Mouse (Mus musculus): ENCODE measurements around the gene Gm20388.

The Gm20388 gene

DNA sequence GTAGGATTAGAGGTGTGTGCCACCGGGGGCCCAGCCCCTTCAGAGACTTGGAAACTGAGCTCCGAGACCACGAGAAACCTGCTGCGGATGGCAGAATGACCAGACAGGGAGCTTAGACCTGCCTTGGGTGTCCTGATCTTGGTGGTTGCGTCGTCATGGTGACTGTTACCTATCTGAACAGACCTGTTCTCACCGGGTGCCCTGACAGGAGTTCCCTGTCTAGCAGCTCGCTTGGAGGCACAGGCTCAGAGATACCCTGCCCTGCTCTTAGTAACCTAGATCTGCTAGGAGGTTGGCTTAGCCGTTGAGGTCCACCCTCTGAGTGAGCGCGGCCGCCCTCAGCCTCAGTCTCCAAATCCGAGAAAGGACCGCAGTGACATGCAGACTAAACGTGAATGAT lies 609.6 kb downstream of the Gm20388 start:
- no peak for DNase-seq

DNA sequence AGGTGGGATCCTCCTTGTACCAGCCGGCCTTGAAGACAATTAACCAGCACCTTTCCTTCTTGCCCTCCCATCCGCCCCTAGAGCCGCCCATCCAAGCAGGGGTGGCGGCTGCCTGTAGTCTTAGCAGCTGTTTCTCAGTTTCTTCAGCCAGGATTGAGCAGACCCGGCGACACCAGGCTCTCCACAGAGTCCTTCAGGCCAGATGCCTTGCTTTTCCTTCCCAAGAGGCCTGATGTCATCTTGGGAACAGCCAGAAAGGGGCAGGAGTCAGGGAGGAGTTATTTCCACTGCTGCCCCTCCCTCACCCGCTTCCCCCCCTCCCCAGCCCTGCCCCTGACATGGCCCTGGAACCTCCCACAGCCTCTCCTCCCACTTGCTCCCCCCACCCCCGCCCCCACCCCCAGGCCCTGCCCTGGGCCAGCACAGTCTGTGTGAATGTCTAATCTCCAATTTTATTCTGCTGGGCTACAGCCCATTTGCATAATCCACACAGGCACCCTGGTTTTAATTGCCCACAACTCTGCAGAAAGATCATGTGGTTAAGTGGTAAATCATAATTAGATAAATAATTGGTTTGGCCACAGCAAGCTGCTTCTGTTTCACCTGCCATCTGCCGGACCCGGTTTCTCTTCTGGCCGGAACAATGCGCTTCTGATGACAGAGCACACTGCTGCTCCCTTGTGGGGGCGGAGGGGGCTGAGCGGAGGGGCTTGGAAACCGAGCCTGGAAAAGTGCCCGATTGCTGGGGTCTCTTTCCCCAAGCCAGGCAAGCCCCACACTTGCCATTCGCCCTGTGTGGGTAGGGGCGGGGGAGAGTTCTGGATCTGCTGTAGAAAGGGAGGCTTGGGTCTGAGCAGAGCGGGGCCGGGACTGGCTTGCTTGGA lies 610.3 kb downstream of the Gm20388 start:
- DNase-seq, result no peak

DNA sequence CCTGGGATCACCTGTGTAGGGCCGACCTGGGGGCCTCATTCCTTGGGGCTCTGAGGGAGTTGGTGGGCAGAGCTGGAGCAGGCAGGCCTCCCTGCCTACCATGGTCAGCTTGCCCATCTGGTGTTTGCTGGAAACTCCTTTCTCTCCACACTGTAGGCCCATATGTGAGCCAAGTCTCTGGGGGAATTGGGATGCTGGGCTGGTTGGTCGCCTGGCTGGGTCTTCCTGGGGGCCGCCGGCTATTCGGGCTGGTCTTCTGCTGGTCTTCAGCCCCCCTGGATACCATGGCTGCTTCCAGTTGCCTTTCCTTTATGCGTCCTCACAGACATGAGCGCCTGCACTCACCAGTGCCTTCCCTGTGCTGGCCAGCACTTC lies 610.9 kb downstream of the Gm20388 start:
- no peak for DNase-seq

DNA sequence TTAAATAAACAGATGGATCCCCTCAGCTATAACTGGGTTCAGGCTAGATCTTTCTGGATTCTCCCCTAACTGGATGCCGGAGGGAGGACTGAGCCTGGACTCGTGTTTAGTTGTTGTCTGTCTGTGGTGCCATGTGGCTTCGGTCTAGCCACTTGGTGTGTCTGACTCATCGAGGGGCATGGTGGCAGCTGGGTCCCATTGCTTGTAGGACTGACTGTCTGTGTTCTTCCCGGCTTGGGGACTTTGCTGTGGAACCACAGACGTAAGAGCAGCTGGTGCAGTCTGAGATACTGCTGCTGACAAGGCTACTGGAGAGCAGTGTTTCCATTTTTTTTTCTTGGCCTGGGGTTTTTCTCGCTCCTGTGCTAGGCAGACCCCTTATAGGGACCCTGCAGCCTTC lies 613.0 kb downstream of the Gm20388 start:
- no peak for DNase-seq

DNA sequence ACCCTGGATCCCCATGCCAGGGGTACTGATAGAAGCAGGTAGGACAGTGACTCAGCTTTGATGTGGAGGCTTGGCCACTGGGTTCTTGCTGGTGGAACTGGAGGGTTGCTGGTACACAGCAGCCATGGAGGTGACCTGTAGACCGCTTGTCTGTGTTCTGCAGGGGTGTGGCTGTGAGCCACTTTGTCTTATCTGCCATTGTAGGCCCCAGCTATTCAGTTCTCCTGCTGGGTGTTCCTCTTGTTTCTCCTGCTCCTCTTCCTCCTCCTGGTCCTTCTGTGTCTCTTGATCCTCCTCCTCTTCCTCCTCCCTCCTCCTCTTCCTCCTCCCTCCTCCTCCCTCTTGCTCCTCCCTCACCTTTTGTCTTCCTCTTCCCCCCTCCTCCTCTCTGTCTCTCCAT lies 614.5 kb downstream of the Gm20388 start:
- DNase-seq, result no peak

DNA sequence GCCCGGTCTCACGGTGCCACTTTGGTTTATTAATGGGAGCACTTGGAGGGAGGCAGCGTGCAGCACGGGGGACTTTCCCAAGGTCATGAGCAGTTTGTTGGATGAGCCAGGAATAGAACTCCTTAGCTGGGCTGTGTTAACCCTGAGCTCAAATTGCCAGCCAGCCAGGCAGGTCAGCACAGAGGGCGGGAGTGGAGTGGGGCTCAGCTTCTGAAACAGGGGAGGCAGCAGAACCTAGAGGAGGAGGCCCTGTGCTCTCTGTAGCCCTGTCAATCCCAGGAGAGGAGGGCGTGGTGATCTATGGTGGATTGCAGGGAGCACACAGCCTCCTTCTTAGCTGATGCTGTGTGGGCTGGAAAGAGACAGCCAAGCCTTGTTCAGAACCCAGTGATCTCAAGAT lies 615.2 kb downstream of the Gm20388 start:
- no peak for DNase-seq

DNA sequence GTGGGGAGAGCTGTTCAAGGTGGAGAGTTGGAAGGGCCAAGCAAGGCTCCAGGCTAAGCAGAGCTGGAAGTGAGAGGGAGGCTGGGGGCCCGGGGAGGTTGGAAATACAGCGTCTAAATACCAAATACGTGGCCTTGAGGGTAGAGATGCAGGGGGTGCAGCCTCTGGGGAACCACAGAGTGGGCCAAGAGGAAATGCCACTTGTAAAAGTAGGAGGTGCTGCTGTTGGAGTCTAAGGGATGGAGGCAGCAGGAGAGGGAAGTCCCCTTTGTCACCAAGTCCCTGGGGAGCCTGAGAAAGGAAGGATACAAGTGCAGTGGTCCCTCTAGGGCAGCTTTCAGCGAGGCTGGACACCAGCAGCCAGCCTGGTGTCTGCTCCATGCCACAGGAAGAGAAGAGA lies 615.9 kb downstream of the Gm20388 start:
- DNase-seq, result no peak

DNA sequence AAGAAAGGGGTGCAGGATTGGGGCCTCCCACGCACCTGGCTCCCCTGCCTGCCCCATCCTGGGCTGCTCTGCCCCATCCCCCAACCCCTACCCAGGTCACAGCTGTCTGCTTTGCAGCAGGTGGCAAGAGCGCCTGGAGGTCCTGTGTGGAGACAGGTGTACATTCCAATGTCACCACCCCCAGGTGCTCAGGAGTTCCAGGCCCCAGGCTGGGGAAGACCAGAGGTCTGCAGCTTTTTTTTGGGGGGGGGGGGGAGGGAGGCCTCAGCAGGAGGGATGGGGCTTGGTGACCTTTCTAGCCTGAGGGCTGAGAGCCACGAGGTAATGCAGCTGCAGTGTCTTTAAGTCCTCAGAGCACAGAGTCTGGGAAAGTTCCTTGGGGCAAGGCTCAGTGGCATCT lies 617.7 kb downstream of the Gm20388 start:
- DNase-seq, result peak; percentile 57 to 68

DNA sequence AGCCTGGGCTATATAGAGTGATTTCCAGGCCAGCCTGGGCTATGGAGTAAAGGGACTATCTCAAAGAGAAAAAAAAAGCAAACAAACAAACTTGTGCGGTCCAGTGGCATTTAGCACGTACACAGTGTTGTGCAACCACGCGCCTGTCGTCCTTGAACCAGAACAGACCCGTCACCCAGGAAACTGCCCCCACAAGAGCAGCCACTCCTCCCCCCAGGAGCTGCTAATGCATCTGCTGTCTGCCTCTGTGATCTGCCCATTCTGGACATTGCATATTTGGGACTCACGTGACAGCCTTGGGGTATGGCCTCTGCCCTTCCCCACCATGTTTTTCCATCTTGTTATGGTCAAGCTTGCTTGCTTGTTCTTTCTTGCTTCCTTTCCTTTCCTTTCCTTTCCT lies 618.6 kb downstream of the Gm20388 start:
- DNase-seq, result no peak

DNA sequence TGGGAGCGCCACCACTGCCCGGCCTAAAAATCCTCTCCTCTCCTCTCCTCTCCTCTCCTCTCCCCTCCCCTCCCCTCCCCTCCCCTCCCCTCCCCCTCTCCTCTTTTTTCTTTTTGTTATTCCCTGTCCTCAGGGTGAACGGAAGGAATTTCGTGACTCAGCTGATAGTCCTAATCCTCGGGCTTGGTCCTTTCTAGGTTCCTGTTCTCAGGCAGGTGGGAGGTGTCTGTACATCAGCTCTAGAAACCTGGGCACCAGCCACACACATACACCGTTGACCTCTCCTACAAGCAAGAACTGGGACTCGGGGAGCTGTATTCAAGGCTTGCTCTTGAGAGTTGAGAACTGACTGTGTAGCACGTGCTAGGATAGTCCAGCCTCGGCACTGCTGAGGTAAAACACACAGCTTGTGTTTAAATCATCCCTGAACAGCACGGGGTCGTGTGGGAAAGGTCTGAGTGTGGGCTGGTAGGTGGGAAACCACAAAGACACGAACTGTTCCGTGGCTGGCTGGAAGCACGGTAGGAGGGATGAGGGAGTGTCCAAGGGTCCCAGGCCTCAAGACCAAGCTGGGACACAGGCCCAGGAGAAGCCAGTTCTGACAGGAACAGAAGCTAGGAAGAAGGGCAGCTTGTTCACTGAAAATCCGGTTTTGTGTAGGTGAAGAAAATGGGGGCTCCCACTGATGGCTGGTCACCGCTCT lies 620.5 kb downstream of the Gm20388 start:
- no peak for DNase-seq

DNA sequence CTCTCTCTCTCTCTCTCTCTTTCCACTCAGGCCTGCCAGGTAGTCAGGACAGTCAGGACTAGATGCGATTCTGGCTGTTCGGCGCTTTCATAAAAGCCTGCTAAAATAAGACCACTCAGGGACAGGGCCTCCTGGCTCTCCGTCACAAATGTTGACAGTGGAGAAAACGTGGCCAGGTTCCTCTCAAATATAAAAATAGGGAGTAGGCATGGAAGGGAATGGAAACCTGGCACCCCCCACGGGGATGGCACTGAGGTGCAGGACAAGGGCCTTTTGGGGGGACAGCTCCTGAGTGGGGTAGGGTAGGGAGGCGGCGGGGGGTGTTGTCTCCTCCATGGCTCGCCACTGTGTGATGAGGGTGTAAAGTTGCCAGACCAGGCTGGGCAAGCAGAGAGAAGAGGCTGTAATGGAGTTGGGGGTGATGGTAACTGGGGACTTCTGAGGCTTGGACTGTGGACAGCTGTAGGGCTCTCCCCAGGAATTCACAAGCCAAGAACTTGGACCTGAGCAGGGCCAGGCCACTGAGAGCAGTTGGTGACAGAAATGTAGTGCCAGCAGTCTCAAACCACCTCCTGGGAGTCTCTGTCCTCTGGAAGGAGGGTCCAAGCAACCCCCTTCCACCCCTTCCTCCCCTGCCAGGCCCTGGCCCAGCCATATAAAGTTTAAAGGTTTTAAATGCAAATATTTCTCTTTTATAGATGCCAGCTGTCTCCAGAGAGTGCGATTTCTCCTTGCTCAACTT lies 621.3 kb downstream of the Gm20388 start:
- no peak for DNase-seq

DNA sequence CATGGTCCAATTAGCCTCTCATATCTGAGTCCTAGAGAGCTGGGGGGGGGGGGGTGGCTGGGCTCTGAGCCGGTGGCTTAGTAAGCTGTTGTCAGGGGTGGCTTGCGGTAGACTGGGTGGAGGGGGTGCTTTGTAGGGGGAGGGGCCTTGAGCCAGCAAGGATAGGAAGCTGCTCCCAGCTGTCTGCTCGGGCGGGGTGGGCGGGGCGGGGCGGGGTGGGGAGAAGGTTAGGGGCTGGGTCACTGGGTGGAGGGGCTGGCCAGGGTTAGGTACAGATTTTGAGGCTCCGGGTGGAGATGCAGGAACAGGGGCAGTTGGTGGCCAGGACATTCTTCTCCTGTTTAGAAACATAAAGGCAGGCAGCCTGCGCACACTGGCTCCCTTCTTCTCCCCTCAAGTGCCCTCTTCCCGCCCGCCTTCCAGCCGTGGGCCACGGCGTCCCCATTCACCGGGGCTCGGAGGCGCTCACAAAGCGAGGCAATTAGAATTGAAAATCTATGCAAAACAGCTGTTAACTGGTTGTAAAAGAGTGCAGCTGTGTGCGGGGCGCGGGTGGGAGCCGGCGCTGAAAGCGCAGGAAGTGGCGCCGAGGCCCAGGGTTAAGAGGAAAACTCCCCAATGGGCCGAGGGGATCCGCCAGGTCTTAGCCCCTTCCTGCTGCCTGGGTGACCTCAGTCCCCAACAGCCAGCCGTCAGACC lies 622.0 kb downstream of the Gm20388 start:
- peak; percentile 68 for DNase-seq

DNA sequence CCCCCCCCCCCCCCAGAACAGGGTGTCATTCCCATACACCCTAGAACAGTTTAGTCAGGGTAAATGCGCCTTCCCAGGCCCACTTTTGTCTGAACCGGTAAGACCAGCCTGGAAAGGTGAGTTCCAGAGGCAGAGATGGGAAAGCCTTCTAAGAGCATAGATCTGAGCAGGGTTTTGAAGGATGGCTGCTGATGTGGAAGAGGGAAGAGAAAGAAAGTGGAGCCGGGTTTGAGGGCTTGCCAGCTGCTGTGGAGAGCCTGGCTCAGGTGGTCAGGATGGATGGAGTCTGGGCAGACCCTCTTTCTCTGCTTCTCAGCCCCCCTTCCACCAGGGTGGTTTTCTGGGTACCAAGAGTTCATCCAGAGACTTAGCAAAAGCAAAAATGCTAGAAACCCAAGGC lies 622.7 kb downstream of the Gm20388 start:
- no peak for DNase-seq

DNA sequence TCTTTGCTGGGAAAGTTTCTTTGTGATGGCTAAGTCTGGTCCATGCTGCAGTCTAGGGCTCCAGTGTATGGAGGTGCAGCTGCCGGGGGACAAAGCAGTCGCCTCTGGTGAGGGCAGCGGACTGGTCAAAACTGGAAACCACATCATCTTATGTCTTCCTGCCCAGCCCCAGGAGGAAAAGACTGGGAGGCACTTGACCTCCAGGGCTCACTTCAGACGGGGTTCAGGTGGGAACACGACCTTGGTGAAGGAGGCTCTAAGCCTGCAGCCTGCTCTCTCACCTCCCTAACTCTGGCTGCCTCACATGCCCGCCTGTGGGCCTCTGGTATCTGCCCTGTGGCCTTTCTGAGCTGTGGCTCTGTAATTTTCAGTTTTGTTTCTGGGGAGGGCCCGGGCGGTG lies 623.4 kb downstream of the Gm20388 start:
- DNase-seq, result no peak

DNA sequence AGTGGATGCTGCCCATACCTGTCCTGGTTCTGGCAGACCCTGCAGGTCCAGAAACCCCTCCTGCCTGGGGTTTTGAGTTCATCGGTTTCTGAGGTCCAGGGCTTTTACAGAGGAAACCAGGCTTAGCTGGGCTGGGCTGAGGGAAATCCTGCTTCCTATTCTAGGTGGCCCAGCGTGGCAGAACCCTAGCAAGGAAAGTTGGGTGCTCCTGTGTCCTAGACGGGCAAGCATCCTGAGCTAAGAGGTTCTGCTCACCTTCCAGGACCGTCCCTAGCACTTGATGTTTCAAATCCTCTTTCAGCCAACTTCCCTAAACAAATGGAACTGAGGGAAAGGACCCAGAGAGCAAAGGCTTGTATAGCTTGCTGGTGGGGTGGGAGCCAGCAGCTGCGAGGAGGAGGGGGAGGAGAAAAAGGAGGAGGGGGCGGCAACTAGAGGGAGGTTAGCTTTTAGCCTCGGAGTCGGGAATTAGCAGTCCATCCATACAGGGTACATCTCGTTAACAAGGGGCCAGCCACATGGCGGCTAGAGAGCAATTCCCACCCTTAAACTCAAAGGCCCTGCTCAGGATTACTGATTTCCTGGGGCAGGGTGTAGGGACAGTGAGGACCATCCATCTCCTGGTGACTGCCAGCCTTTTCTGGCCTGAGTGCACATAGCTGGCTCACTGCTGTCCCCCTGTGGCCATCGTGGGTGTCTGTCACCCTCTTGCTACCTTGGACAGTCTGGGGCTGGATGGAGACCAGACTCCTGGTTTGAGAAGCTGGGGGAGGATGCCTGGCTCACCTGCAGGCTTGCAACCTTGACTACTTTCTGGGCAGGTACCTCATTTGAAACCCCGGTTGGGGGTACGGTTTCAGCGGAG lies 624.1 kb downstream of the Gm20388 start:
- DNase-seq, result peak; percentile 70 to 78

DNA sequence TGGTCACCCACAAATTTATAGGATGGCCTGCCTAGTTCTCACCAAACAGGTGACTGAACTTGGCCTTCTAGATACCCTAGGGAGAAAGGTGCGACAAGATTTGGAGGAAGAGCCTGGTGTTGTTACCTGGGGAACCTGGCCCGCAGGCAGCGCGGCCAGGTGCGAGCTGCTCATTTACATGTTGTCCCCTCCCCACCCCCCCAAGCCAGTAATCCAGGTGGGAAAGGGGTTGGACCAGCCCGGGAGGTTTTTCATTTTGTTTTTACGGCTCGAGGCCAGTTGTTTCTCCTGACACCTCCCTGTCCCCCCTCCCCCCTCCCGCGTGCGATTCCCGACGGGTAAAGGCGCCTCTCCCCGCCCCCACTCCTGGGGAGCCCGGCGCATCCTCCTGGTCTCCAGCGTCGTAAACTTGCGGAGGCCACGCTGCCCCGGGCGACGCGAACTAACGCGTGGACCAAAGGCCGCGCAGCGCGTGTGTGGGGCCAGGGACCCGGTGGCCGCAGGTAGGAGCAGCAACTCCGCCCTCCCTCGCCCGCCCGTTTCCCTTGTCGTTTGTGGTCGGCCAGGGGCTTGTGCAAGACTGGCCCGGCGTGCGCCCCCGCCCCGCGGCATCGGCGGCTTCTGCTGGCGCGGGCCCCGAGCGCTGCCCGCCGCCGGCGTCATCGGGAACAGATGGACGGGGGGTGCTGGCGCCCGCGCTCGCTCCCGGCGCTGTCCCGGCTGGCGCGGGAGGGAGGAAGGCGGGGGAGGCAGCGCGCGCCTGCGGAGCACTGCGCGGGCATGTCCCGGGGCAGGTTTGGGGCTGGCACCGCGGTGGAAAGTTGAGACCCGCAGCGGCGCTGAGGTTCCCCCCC lies 625.0 kb downstream of the Gm20388 start:
- no peak for DNase-seq

DNA sequence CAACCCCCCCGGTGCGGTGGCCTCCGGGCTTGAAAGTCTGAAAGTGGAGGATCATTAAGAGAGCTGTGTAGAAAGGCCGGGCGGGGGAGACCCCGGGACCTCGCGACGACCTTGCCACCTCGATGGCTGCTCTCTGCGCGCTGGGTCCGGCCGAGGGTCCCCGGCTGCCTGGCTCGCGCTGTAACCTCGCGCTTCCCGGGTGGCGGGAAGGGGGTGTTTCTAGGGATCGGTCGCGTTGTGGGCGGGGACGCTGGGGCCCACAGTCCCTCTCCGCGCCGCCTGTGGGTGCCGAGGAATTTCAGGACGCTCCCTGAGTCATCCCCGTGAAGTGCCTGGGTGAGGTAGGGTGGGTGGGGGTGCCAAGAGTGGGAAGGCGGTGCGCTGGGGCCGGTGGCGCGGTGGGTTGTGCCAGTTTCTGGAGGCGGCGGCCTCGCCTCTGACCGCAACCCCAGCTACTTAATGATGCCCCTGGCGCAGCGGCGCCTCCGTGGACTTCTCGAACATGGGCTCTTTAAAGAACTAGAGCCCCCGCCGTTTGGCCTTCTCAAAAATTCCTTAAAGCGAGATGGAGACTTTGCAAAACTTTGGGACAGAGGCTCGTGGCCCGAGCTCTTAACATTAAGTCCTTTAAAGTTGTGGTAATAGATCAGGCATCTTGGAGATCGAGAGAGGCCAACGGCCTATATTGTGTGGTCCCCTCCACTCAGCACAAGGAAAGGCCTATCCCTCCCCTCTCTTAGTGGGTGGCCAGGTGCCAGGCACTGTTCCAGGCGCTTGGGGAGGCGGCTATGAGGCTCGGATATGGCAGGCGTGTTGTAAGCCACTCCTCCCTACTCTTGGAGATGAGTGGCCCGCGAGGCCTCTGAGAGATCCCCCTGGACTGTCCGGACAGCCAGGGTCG lies 625.9 kb downstream of the Gm20388 start:
- DNase-seq, result no peak

DNA sequence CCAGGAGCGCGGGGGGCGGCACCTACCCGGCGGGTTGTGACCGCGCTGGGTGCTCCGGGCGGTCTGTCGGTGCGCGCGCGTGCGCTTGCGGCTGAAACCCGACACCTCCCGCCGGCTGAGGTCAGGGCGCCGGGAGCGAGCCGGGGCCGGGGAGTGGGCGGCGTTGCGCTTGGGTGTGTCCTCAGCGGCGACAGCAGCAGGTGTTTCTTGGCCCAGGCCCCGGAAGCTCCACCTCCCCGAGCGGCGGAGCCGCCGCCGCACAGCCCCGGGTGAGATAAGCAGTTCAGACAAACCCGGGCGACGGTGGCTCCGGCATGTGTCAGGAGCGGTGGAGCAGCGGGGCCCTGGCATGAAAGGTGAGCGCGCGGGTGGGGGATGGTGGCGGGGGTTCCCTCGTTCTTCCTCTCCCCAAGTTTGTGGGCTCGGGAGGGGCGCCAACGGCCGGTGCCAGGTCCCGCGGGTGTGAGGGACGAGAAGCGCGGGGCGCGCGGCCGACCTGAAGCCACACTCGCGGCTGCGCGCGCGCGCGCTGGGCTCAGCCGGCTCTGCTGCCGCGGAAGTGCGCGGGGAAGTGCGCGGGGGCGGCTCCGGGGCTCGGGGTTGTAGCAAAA lies 626.7 kb downstream of the Gm20388 start:
- DNase-seq, result peak; percentile 87 to 90

DNA sequence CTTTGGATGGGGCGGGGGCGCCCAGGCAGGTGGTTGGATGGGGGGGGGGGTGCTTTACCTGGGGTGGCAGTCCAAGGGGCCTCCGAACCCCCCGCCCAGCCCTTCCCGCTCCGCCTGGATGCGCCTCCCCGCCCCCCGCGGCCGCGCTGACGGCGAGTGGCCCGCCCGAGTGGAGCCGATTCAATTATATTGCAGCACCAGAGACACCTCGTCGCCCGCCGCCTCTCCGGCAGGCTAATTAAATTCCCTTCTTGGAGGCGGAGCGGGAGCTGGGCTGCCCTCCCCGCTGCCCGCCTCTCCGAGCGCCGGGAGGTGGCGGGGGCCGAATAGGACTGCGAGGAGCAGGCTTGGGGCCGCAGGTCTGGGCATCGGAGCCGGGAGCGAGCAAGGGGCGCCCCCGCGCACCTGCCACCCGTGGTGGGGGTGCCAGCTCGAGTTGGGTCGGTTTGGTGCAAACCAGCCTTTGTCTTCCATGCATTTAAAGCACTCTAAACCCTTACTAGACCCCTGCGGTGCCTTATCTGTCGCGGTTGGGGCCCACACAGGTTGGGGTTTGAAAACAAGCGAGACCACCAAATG lies 627.3 kb downstream of the Gm20388 start:
- peak; percentile 53 to 64 for DNase-seq
